Mouse (Mus musculus) yolk sac, embryonic 10.5 days (tissue): Measurements from ENCODE around the gene Slc16a7.

ENCODE experiments used
- DNase-seq: peaks from one replicate; pipeline ENCODE4 v3.0.0-alpha.2; 2017; ENCODE audit warnings: low spot score

Gene Slc16a7

DNA sequence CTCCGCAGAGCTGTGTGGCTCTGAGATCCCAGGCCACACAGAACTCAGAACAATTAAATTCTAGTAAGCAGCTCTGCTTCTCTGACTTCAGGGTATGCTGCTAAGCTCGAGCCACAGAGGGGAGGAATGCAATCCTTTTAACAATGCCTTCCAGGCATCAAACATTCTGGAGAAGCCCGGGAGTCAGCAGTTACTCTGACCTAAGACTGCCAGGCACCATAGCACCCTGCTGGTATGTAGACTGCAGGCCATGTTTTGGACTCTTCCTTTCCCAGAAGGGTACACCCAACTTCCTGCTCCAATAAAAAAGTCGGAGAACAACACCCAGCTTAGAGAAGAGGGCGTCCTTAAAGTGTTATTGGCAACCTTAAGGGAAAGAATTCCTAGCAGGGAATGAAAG lies 205.1 kb downstream of the Slc16a7 start:
- no peak for DNase-seq

DNA sequence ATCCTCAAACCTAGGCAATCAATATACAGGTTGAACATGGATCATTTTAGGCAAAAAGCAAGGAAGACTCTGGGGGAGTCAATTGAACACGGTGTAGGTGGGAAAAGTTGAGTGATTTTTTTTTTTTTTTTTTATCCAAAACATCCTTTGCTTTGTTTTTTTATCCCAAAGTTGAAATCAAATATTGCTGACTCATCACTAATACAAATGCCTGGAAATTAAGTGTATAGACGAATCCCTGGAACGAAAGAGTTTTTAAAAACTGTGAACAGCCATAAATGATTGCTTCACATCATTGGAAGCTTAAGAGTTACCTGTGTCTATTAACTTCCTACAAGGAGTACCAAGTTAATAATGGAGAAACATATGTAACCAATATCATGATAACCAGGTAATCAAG lies 206.7 kb downstream of the Slc16a7 start:
- no peak for DNase-seq

DNA sequence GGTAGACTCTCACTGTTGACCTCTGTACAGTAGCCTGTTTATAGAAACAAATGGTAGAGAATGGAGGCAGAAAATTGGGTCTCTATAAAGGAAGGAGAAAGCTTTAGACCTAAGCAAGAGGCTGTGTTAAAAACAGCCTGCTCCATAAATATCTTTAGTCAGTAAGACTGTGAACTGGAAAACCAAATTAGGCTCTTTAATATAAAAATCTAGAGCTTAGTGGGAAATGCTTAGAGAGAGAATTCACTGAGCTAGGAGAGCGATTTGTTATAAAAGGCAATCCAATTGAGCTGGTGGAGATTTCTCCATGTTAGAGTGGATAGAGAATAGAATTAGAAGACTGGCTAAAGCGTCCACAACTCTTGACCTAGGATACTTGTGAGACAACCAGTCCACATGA lies 211.5 kb downstream of the Slc16a7 start:
- DNase-seq = no peak

DNA sequence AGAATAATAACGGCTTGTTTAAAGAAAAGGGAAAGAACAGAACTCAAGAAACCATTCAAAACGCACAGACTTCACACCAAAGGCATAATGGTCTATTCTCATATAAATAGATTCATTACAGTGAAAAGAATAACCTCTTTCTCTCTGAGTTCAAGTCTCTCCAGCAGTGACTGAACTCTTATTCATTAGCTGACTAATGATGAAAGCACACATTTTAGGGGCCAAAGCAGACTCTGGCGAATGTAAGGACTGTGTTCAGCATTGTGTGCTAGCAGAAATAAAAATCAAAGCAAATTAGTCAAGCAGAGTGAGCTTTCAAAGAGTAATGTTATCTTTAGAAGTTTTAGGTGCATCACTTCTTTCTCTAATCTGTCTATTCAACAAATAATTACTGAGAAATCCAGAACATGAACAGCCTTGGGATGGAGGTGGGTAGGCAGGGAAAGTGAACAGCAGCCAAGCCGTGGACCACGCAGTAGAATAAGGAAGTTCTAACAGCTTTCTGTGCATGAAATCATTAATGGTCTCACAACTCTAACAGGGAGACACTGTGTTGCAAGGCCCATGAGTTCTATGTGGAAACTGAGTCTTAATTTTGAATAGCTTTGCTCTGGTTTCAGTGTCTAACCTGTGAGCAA lies 214.1 kb downstream of the Slc16a7 start:
- DNase-seq = no peak

DNA sequence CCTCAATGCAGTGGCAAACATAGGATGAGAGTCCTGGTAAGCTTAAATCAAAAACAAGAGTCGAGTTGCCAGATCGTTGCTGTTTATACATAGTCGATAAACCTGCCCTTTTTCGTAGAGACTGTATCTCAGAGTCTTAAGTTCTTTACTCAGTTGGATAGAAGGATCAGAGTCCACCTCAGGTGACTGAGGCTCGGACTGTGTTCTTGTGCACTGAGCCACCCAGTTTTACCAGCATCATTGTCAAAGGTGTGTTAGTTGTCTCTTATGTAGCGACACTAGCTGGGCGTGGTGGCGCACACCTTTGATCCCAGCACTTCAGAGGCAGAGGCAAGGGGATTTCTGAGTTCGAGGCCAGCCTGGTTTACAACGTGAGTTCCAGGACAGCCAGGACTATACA lies 217.6 kb downstream of the Slc16a7 start:
- DNase-seq = no peak

DNA sequence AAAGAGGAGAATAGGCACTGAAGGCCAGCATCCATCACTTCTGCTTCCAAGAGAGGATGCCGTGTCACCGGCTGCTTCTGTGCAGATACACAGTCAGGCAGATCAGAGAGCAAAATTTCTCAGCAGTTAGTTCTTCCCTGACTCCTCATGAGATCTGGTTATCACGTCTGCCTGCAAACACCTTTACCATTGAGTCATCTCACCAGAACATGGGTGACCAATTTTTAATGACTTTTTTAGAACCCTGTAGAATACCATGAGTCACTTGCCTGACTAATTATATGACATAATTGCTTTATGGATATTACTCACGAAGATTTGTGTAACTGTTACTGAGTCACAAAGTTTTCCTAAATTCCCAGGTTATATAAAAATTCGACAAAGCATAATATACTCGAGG lies 218.1 kb downstream of the Slc16a7 start:
- DNase-seq = no peak
